Mouse (Mus musculus) cerebellum, postnatal 4 days (tissue): ENCODE measurements around the gene Taf6.
A peak's percentile ranks its signal among the peaks of the same experiment; 100 is the strongest.

Experiments
- DNase-seq, 2 experiments: peaks; one replicate each; pipeline ENCODE4 v3.0.0; 2022; ENCODE audit warnings: low spot score in 2 of 2, mixed read lengths in 1 of 2

Taf6 gene

DNA sequence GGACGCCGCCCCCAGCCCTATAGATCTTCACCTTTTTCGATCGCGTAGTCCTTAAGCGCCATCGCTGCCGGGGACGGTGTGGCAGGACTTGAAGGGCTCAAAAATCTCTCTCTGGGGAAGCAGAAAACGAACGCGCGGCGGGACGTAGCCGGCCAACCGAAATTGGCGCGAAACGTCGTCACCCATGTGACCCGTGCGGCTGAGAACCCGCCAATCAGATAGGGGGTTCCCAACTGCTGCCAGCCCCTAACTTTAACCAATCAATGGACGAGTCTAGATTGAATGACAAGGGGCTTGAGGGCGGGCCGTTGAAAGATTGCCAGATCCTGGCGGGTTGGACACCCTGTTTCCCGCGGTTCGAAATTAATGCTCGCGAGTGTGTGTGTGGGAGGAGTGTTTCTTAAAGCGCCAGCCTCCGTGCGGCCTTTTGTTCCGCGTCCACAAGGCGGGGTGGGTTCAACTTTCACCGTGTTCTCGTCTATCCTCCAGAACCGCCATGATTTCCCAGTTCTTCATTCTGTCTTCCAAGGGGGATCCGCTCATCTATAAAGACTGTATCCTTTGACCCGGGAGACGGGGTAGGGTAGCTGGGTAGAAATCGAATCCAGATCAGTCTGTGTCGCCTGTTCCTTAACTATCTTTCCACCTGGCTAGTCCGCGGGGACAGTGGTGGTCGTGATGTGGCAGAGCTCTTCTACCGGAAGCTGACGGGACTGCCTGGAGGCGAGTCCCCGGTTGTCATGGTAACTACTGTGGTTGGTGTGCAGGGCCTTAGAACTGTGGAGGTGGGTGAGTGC is 15.4 kb downstream of the Taf6 start, which contains the start of the genes Ap4m1 and Mcm7:
Gene Ap4m1, plus strand, starts transcription at position 308 of the 797 bp plus-strand sequence.
Gene Mcm7, minus strand, starts transcription at position 728 of the 797 bp plus-strand sequence.
- peak; percentile 90 to 99 for DNase-seq

DNA sequence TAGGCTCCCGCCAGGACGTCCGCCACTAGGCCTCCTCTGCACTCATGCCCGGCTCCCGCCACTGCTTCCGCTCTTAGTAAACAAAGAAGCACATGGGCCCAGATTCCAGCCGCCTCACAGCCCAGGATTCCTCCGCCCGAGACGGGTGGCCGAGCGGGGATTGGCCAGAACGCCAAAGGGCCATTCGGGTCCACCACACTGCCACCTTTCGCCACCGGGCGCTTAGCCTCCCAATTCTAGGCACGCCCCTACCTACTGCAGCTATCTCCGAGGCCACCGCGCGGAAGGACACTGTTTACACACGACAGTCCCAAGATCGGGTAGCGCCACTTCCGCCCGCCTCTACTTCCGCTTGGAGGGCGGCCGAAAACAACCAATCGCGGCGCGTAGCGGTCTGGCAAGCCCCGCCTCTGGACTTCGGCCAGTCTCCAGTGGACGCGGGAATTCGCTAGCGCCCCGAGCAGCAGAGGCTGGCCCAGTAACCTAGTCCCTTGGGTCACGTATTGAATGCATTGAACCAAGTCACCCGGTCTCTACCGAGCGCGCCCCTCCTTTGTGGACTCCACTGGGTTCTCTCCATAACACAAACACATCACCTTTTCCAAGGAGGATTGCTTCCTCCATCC is 16.2 kb downstream of the Taf6 start:
- peak; percentile 96 to 98 for DNase-seq

GRCm38 (mm10) chr5:138165594-138165993 is 21.7 kb downstream of the Taf6 start:
- DNase-seq: no peak

DNA sequence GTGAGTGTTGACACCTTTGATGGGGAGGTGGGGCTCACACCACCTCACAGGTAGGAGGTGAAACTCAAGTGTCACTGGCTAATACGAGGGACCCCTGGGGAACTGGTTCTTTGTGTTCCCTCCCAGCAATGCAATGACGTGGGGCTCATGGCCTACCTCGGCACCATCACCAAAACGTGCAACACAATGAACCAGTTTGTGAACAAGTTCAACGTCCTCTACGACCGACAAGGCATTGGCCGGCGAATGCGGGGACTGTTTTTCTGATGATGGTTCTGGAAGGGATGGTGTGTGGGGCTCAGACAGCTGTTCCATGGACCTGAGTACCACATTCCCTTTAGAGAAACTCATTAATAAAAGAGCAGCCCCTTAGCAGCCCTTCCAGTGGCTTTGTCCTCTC is 23.6 kb downstream of the Taf6 start:
- DNase-seq: no peak

DNA sequence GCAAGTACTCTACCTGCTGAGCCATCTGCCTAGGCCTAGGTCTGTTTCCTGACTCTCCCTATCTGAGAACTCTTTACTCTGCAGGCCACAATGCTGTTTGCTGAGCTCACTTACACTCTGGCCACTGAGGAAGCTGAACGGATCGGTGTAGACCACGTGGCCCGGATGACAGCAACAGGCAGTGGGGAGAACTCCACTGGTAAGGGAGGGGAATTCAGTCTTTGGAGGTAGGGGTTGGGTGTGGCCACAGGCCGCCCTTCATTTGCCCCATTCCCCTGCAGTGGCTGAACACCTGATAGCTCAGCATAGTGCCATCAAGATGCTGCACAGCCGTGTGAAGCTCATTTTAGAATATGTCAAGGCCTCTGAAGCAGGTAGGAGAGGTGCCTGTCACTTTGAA is 24.2 kb downstream of the Taf6 start:
- no peak for DNase-seq

DNA sequence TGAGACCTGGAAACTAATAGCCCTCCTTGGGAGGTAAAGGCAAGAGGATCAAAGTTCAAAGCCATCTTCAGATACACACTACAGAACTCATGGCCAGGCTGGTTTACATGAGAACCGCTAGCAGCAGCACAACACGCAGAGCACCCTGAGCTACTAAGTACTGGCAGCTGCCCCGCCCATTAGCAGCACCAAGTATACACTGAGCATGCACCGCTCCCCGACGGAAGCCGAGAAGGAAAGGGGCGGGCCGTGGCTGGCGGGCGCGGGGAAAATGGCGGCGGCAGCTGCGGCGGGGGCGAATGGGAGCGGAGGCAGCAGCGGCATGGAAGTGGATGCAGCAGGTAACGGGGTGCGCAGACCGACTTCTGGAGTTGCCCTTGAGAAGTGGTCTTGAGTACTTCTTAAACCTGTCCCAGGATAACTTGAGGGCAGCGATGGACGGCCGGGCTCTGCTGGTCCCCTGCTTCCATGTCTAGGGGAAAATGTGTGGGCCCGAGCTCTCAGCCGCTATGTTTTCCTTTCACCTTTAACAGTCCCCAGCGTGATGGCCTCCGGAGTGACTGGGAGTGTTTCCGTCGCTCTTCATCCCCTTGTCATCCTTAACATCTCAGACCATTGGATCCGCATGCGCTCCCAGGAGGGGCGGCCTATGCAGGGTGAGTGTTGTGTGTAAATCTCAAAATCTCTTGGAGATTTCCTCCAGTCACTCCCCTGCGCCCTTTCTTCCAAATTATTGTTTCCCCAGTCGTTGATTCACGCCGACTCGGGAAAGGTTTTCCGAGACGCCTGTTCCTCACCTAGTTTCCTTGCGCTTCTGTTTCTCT is 26.2 kb downstream of the Taf6 start, which contains the start of gene Cops6:
Gene Cops6, plus strand, starts transcription at position 230 of the 824 bp plus-strand sequence.
- peak; percentile 88 to 93 for DNase-seq

DNA sequence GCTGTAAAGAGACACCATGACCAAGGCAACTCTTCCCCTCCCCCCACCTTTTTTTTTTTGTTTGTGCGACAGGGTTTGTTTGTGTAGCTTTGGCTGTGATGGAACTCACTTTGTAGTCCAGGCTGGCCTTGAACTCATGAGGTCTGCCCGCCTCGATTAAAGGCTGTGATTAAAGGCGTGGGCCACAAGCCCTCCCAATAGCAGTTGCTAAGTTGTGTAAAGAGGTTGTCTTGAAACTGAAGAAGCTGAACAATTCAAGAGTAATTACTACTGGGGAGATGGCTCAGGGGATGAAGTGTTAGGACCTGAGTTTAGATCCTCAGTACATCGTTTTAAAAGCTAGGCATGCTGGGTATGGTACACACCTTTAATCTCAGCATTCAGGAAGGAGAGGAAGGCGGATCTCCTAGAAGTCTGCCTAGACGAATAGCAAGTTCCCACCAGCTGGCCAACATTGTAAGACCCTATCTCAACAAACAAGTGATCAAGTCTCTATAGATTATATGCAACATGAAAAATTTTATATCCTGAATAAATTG is 27.0 kb downstream of the Taf6 start:
- no peak for DNase-seq

DNA sequence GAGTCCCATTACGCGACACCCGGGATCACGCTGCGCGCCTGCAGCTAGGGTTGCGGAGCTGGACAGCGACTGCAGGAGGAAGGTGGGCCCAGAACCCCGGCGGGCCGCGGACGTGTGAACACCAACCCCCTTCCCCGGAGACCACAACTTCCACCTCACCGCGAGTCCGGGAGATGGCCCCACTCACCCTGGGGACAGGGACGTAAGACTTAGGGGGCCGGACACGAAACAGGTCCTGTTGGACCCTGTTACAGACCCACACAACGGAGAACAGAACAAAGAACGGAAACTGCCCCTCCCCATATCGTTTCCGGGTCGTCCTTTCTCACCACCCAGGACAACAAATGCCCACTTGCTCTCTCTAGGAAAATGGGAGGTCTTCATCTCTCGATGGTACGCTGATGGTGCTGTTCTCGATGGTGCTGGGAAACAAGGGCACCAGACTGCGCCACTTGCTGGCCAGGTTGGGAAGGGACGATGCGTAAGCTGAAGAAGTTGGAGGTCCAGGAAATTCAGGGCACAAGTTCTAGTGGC is 31.7 kb downstream of the Taf6 start, which contains the start of gene Zfp113:
Gene Zfp113, minus strand, starts transcription at position 302 of the 534 bp plus-strand sequence.
- peak; percentile 57 to 79 for DNase-seq

DNA sequence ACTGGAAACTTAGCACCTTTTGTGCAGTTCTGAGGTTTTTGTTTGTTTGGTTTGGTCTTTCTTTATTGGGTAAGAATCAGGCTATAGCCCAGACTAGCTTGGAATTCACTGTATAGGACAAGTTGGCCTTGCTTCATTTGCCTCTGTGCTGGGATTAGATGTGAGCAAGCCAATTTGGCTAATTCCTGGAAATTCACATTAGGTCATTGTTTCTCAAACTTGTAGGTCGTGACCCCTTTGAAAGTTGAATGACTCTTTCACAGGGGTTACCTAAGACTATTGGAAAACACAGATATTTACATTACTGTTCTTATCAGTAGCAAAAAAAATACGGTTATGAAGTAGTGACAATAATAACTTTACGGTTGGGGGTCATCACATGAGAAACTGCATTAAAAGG is 32.9 kb downstream of the Taf6 start:
- no peak for DNase-seq

DNA sequence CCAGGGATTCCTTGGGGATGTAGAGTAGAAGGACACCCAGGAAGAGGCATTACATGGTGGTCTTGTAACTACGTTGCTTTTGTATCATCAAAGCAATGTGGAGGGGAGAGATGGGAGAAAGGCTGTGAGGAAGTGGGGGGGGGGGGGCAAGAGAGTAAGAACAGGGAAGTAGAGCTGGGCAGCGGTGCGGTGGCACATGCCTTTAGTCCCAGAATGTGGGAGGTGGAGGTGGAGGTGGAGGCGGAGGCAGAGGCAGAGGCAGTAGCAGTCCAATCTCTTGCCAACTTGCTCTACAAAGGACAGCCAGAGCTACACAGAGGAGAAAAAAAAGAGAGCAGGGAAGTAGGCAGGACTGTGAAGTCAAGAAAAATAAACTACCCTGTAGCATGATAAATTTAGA is 48.7 kb downstream of the Taf6 start:
- no peak for DNase-seq

DNA sequence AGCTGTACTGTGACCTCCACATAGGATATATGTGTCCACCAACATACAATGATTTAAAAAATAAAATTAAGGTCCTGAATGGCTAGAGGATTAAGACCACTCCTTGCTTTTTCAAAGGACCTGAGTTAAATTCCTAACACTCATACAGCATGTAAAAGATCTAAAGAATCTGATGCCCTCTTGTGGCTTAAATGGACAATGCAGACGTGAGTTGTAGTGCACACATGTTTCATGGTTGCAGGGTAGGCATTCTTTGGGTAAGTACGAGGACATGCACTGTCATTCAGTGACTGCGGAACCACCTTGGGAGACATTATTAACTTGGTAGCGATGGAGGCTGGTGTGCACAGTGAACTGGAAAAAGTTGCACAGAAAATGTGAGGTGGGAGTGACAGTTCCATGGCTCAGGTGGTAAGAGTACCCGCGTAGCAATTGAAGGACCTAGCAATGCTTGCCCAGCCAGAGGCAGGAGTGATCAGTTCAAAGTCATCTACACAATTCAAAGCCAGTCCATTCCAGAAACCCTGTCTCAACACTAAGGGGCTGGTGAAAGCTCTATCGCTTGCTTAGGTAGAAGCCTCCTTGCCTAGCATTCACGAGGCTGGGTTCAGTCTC is 49.2 kb downstream of the Taf6 start:
- DNase-seq: peak in 1 of 2 experiments; percentile 12

DNA sequence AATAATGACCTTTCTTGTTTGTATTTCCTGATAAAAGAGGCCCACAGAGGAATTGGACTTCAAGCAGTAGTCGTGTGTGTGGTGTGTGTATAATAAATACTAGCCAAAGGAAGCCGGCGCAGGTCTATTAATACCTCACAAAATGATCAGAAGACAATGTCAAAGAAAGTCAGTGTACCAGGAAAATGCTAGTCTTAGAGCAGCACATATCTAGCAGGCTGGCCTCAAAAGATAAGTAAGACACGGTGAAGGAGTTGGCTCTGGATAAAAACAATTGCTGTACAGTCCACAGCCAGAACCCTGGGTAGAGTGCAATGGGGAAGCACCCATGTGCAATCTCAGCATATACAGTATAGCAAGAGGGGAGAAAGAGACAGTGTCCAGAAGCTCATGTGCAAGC is 50.0 kb downstream of the Taf6 start:
- DNase-seq: no peak

DNA sequence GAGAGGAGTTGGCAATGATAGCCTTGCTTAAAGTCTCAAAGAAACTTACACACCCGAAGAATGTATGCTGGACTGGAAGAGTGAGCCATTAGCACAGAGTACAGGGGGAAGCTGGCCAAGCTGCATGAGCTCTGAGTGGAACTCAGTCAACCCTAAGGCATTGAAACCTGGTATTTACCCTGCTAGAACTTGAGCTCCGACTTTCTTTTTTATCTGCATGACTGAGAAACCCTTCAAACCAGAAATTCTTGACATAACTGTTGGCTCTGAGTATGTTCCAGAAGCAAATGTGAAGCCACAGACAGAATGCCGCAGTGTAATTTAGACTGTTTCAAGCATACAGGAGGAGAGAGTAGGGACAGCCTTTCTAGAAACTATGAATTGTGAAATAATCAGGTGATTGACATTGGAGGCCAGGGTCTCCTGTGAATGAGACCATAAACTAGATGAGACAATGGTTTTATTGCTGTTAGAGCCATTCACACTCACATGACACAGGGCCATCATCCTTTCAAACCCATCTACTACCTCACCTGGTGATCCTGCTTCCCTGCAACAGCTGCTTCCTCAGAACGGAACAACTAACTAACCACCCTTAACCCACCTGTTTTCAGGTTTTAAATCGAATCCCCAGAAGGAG is 54.7 kb downstream of the Taf6 start:
- no peak for DNase-seq
